Mouse (Mus musculus): ENCODE data around the gene Gm42878.

- TF ChIP-seq CTCF (IDR thresholded peaks at IDR 0.05; ENCODE audit: low read depth) (no peak), EP300 (IDR thresholded peaks at IDR 0.05; ENCODE audit: low read depth) (no peak)
Observed at GRCm38 (mm10) chr5:121474610-121475009, 70.7 kb downstream of the Gm42878 start.

Data from liver, embryonic 14.5 days (tissue).